In genomic region chr3:89688694-89689581, GRCm38 (mm10) we compare ENCODE assay signal across 8 mouse cellular contexts. TPM values are rescaled to one million over a fixed set of nuclear protein-coding genes. Genes with fewer than 3 reads are reported as not detected.
DNase-seq lines count a peak whose midpoint lies in the region; ATAC-seq lines count a peak whose summit lies in the region.

No protein-coding gene starts in this region.

- no peaks in the 10 kb centered on the region for H3K36me3 ChIP-seq in intestine, embryonic 14.5 days (ENCODE audit: control insufficient read depth, insufficient read depth, low read length)

- no peaks in the 10 kb centered on the region for H3K27me3 ChIP-seq in intestine, embryonic 14.5 days (replicated peaks; ENCODE audit: control insufficient read depth, insufficient read depth, low read length)

- H3K9ac ChIP-seq in intestine, embryonic 14.5 days (ENCODE audit: low read length), result peak overlapping the region; percentile 43

- ATAC-seq in intestine, embryonic 14.5 days (replicated peaks; ENCODE audit: low FRiP score, low TSS enrichment, low read depth), result peak; percentile 85

- no peak overlapping the region for H3K27ac ChIP-seq in intestine, embryonic 14.5 days (ENCODE audit: low read depth)

- WGBS in intestine, embryonic 14.5 days, result 6% methylated on average over 25 of the region's 25 CpGs

- intact Hi-C loops in left cerebral cortex, postnatal 10 days (cut with DNase I), result loop anchor here (5.0 kb wide), 2 partner anchors 72 to 167 kb away; partner anchors contain the start of gene Kcnn3

- peak overlapping the region; percentile 63 for H3K4me2 ChIP-seq in intestine, embryonic 14.5 days (ENCODE audit: low read length)

- H3K4me3 ChIP-seq in intestine, embryonic 14.5 days (ENCODE audit: low read depth, low read length), result peak overlapping the region; percentile 32

- 0 out of 2 replicates have a peak, but pooled peaks cover 2% of the 10 kb centered on the region for H3K4me1 ChIP-seq in intestine, embryonic 14.5 days (replicated peaks; ENCODE audit: control insufficient read depth, insufficient read depth, low read length)

- peaks cover 9% of the 10 kb centered on the region; the same call in 1 of the 2 replicates for H3K9me3 ChIP-seq in intestine, embryonic 14.5 days (ENCODE audit: control insufficient read depth, low read length)

- DNase-seq in ZHBTc4 (ENCODE audit: low read depth, low spot score), result peak; percentile 89
- DNase-seq in embryo, embryonic 10 days (ENCODE audit: low spot score), result peak; percentile 93
- DNase-seq in gastrocnemius, postnatal 25 days, result peak; percentile 52
- DNase-seq in intestine, embryonic 14.5 days (ENCODE audit: low spot score), result peak; percentile 95
- peak; percentile 88 to 89 for DNase-seq in left cerebral cortex, postnatal 10 days (ENCODE audit: extremely low spot score in 1 of 2, low spot score in 2 of 2)
- peak; percentile 87 for DNase-seq in mesoderm, embryonic 11.5 days (ENCODE audit: low read depth, low spot score)
- DNase-seq in right cerebral cortex, postnatal 36 days (ENCODE audit: low spot score in 2 of 2), result peak; percentile 87
- peak; percentile 76 to 92 for DNase-seq in urinary bladder, postnatal 4 days (ENCODE audit: low spot score in 2 of 2)

RNA-seq across cellular contexts. Expression of gene Adar, which starts 25.9 kb away (rescaled TPM):
- 1 to 10 TPM; 2.5 to 3.2 TPM for total RNA-seq in gastrocnemius, postnatal 25 days (2021)
- polyA plus RNA-seq in intestine, embryonic 14.5 days (2014; fragmentation: Nextera tagmentation; extraction: Ambion mirVana), result 13.4 and 14.5 TPM in 2 replicates
- total RNA-seq in left cerebral cortex, postnatal 10 days (2021), result 100 to 1,000 TPM in 1 of 2 experiments, 10 to 100 TPM in 1; 95.8 to 113 TPM

Comparison
In these comparisons a context has a peak if more than half of its experiments do, and no peak if none do; other contexts are left out.
1. RNA of gene Adar, which starts 25.9 kb away (total RNA-seq): 95.8 to 113 TPM in left cerebral cortex, postnatal 10 days; 2.5 to 3.2 TPM in gastrocnemius, postnatal 25 days; every median in the first group is over 10 times any median in the second.
2. Peak in every context shown above with its lines, with median percentiles within 50 percentile points of each other: DNase-seq.